9 mouse cellular contexts compared by ENCODE assay signal in the genomic region with DNA sequence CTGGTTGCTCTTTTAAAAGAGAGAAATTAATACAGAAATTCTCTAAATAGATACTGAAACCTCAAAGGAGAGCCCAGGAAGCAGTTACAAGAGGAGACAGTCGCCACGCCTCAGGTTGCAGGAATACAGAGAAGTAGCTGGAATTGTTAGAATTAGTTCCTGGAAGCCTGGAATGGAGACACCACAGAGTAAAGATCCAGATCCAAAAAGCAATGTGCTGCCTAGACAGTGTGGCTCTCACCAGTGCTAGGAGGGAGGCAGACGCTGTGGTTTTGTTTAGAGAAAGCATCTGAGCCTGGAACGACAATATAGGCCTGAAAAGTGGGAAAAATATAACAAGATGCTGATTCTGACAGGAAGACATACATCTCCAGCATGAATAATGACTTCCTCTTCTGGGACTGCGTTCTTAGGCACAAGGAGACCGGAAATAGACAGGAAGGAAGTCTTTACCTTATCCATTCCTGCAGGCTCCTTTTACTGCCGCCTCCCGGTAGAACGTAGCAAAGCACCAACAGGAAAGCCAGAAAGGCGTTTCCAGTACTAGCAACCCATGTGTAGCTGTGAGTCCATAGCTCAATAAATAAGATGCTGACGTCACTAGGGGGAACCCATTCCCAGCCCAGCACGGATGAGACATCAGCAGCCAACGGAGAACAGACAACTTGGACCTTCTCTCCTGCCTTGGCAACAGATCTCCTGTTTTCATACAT. TPM values are rescaled to one million over a fixed set of nuclear protein-coding genes. Genes with fewer than 3 reads are reported as not detected.
DNase-seq lines count a peak whose midpoint lies in the region; ATAC-seq and TF ChIP-seq lines count a peak whose summit lies in the region.
"Had no signal": no experiment of that assay in that cellular context is flagged by ENCODE, and none has a peak within 500 bp of the region (broad histone marks: within the 10 kb centered on the region; RNA-seq: fewer than 3 reads in every experiment).

No protein-coding gene starts in this region.

- no peak overlapping the region for H3K27ac ChIP-seq in limb, embryonic 14.5 days (replicated peaks; ENCODE audit: low read depth, low read length)
- H3K27ac ChIP-seq in limb, embryonic 10.5 days = no peak overlapping the region
- H3K27ac ChIP-seq: hindbrain, embryonic 15.5 days had no signal

- WGBS in limb, embryonic 14.5 days = 51% methylated on average over 13 of the region's 13 CpGs
- WGBS in limb, embryonic 10.5 days = 62% methylated on average over 13 of the region's 13 CpGs

- no peak overlapping the region for H3K4me3 ChIP-seq in limb, embryonic 14.5 days (replicated peaks; ENCODE audit: low read length)
- H3K4me3 ChIP-seq in limb, embryonic 10.5 days = no peak overlapping the region
- H3K4me3 ChIP-seq: hindbrain, embryonic 15.5 days had no signal

- no peak for ATAC-seq in limb, embryonic 14.5 days (ENCODE audit: low FRiP score, low read depth)
- no peak for ATAC-seq in monocyte, adult 5-6 weeks (replicated peaks; ENCODE audit: insufficient number of reproducible peaks, low FRiP score, low TSS enrichment, poor library complexity, severe bottlenecking)

- H3K27me3 ChIP-seq in limb, embryonic 14.5 days (ENCODE audit: control insufficient read depth, insufficient read depth, low read length) = no peaks in the 10 kb centered on the region
- H3K27me3 ChIP-seq in limb, embryonic 10.5 days (ENCODE audit: low read depth, poor library complexity, severe bottlenecking) = no peaks in the 10 kb centered on the region
- H3K27me3 ChIP-seq: hindbrain, embryonic 15.5 days had no signal

- H3K9ac ChIP-seq in limb, embryonic 14.5 days (ENCODE audit: low read depth, low read length, severe bottlenecking) = no peak overlapping the region
- H3K9ac ChIP-seq: hindbrain, embryonic 15.5 days had no signal

- TF ChIP-seq POLR2A in limb, embryonic 14.5 days (IDR thresholded peaks at IDR 0.05; ENCODE audit: borderline replicate concordance, extremely low read depth, insufficient read depth, insufficient read length) = no peak

- H3K4me1 ChIP-seq in limb, embryonic 14.5 days (ENCODE audit: control insufficient read depth, insufficient read depth, low read length) = peaks cover 11% of the 10 kb centered on the region
- H3K4me1 ChIP-seq in limb, embryonic 10.5 days = peaks cover 34% of the 10 kb centered on the region
- H3K4me1 ChIP-seq: hindbrain, embryonic 15.5 days had no signal

- H3K36me3 ChIP-seq in limb, embryonic 14.5 days (ENCODE audit: control insufficient read depth, insufficient read depth, low read length) = no peaks in the 10 kb centered on the region
- no peaks in the 10 kb centered on the region for H3K36me3 ChIP-seq in limb, embryonic 10.5 days
- H3K36me3 ChIP-seq: hindbrain, embryonic 15.5 days had no signal

- H3K9me3 ChIP-seq in limb, embryonic 14.5 days (ENCODE audit: control insufficient read depth, low read length) = no peaks in the 10 kb centered on the region
- H3K9me3 ChIP-seq in limb, embryonic 10.5 days (replicated peaks) = no peaks in the 10 kb centered on the region
- H3K9me3 ChIP-seq: hindbrain, embryonic 15.5 days had no signal

- no peak overlapping the region for H3K4me2 ChIP-seq in limb, embryonic 14.5 days (replicated peaks; ENCODE audit: low read depth, low read length, severe bottlenecking)
- H3K4me2 ChIP-seq: hindbrain, embryonic 15.5 days had no signal

- DNase-seq in limb, embryonic 14.5 days (ENCODE audit: low spot score) = peak; percentile 27
- DNase-seq in limb, embryonic 10.5 days (ENCODE audit: low spot score) = no peak
- peak; percentile 11 for DNase-seq in c-Kit-positive CD71-positive TER-119-positive erythroid progenitor cells, embryonic 14.5 days (ENCODE audit: low spot score)
- DNase-seq in kidney, postnatal 4 days = peak; percentile 64 to 74
- peak; percentile 36 for DNase-seq in thymus, postnatal 0 days (ENCODE audit: low spot score)
- no peak for DNase-seq in cerebellum, adult 11 months
- DNase-seq in left cerebral cortex, adult 18-20 months (ENCODE audit: low spot score in 2 of 2) = no peak

RNA-seq across cellular contexts. Expression of a gene that starts 59.4 kb away (rescaled TPM):
- polyA plus RNA-seq in limb, embryonic 14.5 days (2012; rRNA removed) = 446 and 655 TPM in 2 replicates
- 328 and 398 TPM in 2 replicates for polyA plus RNA-seq in limb, embryonic 14.5 days (2014; fragmentation: Nextera tagmentation; extraction: Ambion mirVana)
- polyA plus RNA-seq in limb, embryonic 10.5 days (2016; fragmentation: Nextera tagmentation; extraction: Ambion mirVana) = 63.6 and 92.5 TPM in 2 replicates
- polyA plus RNA-seq in thymus, postnatal 0 days (2015; fragmentation: Nextera tagmentation; extraction: Ambion mirVana) = 3.6 and 6.8 TPM in 2 replicates
- total RNA-seq in monocyte, adult 5-6 weeks (2017) = not detected in 3 replicates
- total RNA-seq in left cerebral cortex, adult 18-20 months (2021) = 1 to 10 TPM; 1.5 to 2.4 TPM

Comparison
In these comparisons a context has a peak if more than half of its experiments do, and no peak if none do; other contexts are left out.
1. DNase-seq: peak in limb, embryonic 14.5 days (single experiment), c-Kit-positive CD71-positive TER-119-positive erythroid progenitor cells, embryonic 14.5 days (single experiment), kidney, postnatal 4 days (2 of 2) and thymus, postnatal 0 days (single experiment); none in limb, embryonic 10.5 days (single experiment), cerebellum, adult 11 months (single experiment) and left cerebral cortex, adult 18-20 months (0 of 2).